Mouse (Mus musculus) T-cell, adult 2 months (primary cell): ENCODE measurements around the gene Tctn3.
"Not testable (repeated sequence)": the region's sequence is repeated elsewhere in the genome, so short reads cannot be mapped to it uniquely, and the experiment has no call there.

Experiments used
- DNase-seq: peaks from one replicate; pipeline ENCODE4 v3.0.0; 2022; ENCODE audit warnings: low spot score

Gene Tctn3

DNA sequence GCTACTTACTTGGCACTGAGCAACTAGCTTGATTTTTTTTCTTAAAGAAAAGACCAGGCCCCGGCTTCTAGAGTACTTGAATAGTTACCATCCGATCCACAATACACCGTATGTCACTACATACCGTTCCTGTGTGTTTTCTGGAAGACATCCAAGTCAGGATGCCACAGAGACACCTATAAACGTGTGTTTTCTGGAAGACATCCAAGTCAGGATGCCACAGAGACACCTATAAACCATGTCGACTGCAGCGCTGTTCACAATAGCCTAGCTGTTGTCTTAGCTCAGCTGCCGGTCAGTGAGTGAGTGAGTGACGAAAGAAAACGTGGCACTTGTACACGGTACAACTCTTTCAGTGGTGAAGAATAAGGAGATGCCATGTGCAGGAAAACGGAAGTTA is 13.9 kb upstream of the Tctn3 start:
- DNase-seq: no peak

DNA sequence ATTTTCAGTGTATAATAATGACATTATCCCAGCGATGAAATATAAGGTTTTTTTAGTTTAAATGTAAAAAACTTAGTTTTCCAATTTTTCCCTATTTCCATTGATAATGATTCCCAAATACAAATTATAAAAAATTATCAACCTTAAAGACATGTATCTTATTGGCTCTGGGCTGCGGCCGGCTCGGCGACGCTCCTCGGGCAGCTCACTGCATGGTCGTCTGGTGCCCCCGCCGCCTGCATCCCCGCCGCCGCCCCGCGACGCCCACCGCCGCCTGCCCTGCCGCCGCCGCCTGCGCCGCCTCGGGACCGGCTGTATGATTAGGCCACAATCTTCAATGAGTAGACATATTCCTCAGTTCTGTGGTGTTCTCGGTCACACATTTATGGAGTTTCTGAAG is 9.6 kb upstream of the Tctn3 start:
- DNase-seq: not testable (repeated sequence)

DNA sequence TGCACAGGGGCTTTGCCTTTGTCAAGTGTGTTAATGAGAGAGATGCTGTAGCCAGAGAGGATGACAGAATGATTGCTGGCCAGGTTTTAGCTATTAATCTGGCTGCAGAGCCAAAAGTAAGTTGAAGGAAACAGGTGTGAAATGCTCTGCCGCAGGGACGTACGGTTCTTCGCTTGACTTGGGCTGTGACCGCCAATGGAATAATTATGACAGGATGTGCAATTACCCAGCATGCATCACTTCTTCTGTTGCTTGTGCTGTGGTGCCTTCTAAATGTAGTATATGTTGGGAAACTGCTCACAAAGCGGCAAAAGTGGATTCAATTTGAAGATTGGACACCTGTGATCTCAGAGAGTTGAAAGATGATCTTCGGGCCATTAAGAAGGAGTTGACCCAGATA is 4.0 kb upstream of the Tctn3 start:
- DNase-seq: peak; percentile 28

DNA sequence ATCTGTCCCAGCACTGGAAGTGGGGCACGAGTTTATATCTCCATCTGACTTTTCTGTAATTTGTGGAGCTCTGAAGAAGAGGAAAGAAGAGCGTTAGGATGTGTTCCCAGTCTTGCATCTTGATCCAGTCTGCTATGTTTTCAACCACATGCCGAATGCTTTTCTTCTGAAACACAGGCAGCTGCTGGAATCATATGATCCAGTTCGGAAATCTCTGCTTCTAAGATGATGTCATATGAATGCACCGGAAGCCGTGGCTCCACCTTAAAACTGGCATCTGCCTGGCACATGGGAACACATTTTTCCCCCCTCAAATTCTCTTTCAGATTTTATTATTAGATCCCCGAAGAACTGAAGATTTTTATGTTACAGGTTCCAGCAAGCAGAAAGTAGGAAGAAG is 2.8 kb upstream of the Tctn3 start:
- no peak for DNase-seq

DNA sequence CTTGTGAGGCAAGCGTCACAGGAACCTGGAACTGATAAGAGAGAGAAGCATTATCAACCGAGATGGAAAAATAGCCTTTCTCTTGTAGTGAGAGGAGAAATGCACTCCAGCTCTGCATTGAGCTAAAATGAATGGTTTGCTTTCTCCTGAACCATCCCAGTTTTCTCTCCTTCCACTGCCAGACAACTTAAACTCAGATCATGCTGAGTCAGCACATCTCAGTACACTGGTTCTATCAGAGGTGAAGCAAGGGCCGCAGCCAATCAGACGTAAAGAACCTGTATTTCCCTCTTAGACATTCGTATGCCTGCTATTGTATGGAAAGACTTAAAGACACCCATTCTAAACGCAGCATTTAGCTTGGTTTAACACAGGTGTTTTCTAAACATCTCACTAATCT is 4.4 kb downstream of the Tctn3 start:
- no peak for DNase-seq

DNA sequence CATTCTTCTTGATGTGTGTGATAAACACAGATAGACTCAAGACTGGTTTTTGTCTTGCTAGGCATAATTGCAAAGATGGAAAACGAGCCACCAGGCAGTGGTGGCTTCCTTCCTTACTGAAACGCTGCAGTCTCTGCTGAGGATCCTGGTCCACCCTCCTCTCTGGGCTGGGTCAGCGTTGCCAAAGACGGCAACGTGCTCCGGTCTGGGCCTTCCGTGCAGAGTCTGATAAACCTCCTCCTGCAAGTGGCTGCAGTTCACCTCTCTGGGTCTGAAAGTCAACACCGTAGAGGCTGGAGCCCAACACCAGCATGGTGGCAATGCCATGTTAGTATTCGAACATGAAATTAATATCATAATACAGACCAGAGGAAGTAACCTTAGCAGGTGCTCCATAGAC is 6.8 kb downstream of the Tctn3 start:
- DNase-seq: no peak

DNA sequence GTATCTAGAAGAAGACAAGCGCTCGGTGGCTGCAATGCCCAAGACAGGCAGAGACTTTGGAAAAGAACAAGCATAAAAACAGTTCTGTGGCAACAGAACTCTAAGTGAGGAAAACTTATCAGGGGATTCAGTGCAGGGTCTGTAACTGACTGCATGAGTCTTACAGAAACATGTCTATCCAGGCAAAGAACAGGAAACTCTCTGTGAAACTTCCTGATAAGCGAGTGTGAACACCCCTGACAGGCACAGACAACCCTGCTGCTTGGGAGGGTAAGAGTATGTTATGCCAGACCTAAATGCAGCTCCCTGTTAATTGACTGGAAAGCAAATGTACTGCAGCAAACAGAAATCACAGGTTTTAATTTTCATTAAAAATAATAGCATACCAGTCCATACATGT is 10.2 kb downstream of the Tctn3 start:
- no peak for DNase-seq

DNA sequence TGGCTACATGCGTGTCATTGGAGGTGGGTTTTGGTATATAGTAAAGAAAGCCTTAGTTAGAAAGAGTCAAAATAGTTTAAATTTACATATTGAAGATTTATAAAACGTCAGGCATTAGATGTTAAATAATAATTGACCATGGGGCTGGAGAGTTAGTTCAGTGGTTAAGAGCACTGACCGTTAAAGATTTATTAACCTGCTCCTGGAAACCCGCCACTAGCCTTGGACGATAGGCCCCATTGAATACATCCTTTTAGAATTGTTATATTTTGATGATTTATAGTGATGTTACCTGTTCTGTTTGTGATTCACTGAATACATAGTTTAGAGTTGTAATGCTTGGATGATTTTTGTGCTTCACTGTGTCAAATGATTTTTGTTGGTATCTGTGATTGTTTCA is 11.2 kb downstream of the Tctn3 start:
- not testable (repeated sequence) for DNase-seq

DNA sequence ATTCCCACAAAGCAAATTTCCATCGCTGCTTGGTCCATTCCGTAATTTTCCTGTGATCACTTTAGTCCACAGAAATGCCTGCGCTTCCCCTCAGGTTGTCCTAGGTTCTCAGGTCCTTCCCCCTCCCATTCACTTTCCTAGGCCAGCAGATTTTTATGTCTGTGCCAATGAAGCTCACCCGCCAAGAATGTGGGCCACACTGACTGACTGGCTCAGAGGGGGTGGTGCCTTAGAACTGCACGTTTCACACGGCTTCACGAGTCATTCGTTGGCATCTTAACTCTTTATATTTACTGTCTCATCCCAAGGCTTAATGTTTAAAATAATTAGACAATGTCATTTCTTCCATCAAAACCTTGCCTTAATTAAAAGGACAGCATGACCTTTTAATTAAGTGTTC is 16.2 kb downstream of the Tctn3 start:
- no peak for DNase-seq

DNA sequence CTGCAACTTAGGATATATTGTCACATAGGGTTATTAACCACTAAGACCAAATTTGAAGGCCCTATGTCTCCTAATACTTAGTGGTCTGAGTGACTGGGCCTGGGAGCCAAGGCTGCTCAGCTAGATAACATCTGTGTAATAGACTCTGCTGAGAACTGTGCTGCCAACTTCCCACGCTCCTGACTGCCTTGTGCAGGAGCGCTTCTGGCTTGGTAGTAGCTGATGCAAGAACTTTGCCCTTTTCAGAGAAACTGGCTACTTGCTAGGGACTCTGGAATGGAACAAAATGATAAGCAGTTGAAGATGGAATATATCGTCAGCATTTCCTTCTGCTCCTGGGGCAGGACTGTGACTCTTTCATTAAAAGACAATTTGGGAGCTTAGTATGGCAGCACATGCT is 16.8 kb downstream of the Tctn3 start:
- no peak for DNase-seq

DNA sequence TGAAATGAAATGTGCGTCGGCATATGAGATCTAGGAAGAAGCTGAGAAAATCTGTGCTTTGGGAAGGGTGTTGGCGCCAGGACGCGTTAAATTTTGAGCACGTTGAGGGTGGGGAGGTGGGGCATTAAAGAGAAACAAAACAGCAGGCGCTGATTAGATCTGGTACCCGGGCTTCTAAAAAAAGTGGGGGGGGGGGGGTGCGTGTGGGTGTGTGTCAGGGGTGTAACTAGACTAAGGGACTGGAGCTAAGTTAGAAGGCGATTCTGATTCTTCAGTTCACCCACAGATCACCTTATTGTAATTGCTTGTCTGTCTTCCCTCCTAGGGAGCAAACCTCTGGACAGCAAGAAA is 22.5 kb downstream of the Tctn3 start:
- no peak for DNase-seq

DNA sequence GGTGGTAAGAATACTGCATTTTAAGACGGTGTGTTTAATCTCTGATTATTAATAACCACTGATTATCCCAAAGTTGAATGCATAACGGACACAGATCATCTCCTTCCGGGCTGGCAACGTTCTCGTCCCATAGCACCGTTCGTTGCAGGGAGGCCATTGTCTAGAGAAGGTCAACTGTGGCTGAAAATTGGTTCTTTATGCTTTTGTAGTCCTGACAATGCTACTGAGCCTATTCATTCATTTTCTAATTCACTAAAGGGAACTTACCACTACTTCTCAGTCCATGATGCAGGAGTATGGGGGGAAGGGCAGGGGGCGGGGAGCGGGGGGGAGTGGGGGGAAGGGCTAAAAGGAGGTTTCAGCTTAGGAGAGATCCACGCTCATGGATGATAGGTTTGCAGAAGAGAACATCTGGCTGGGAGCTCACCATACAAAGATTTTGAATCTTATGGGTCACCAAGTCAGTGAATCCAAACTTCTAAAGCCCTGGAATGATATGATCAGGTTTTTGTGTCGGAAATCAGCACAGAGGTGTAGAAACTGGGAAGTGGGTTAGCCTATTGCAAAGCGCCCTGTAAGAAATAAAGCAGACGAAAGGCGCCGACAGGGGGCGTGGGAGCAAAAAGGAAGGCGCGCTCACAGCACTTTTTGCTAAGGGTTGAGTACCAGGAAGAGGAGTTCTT is 23.0 kb downstream of the Tctn3 start:
- DNase-seq: peak; percentile 90

DNA sequence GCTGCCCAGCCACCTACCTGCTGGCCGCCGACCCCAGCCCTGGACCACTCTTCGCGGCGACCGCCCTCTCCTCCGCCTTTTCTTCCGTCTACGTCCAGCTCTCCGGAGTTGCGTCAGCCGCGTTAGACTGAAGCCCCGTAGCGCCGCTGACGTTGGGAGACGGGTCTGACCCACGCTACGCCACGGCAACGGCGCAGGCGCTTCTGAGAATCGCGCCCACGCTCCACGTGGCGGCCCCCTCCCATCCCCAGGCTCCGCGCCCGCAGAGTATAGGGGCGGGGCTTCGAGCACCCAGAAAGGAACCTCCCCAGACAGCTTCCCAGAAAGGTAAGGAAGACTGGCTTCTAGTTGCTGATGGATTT is 23.8 kb downstream of the Tctn3 start, which contains the start of gene Aldh18a1:
Gene Aldh18a1, minus strand, starts transcription at position 171 of the 362 bp plus-strand sequence.
- DNase-seq: peak; percentile 94

DNA sequence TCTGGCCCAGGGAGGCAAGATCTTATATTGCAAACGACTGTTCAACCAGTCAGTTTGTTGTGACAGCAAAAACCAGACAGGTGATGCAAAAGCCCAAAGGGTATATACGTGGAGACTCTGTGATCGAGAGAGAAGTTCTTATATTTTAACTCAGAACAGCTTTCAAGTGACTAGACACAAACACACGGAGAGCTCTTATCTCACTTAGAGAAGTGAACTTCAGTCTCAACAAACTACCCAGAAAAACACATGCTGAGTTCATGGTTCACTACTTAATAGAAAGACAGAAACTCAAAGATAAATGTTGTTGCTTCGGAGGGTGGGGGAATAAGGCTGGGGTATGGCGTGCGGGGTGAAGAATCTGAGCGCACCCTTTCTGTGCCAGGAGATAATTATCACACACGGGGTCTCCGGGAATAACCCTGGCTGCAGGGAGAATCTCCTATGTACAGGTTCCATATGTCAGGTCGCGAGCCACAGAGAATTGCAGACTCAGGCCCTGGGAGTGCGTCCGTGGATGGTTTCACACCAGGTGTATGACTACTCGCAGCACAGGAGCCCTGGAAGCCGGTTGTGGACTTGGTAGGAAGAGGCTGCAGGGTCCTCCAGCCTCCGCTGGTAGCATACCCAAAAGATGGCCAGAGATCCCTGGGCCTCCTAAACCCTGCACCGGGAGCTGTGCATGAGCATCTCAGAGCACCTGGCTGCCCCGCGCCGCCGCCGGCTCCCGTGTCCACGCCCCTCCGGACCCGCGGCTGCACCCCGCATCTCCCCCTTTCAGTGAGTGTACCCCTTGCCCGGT is 24.3 kb downstream of the Tctn3 start:
- no peak for DNase-seq

DNA sequence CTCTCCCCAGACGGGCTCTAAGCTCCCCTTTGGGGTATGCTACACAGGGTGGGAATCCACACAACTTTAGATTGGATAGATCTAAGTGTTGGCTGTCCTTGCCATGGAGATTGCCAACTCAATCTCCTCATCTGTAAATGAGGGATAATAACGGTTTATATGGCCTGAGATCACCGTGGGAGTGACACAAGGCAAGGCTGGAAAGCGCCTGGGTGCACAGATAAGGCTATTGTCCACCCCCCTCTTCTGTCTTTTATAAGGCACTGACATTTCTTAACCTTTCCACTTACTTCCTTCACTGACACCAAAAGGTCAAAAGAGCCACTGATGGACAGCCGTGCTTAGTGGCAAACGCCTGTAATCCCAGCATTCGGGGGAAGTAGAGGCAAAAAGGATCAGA is 25.1 kb downstream of the Tctn3 start:
- no peak for DNase-seq

DNA sequence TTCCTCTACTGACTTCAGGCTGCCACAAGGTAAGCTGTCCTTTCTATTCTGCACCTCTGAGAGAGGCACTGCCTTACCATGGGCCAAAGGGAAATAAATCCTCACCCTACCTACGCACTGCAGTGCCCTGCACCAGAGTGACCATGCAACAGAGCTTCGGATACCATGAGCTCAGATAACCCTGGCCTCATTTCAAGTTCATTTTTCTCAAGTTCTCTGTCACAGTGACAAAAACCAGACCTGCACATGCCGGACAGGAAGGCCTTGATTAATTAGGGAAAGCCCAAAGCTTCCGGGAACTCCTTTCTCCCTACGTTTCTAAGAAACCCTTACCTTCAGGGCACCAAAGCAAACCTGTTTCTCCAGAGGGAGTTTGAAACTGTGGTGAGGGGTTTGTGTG is 30.4 kb downstream of the Tctn3 start:
- no peak for DNase-seq

DNA sequence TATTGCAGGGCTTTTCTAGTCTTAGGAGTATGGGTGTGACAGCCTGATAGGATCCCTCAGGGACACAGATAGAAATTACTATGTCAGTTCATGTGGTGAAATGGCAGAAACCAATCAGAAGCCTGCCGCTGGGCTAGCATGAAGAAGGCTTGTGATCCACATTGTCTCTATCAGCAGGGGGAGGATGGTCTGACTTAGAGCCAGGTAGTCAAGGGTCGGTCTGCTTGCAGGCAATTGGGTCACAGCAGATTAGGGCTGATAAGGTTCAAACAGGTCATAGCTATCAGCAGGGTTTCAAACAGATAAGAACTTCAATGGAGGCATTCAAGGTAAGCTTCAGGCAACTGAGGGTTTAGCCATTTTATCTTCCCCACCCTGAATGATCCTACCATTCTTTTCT is 31.1 kb downstream of the Tctn3 start:
- no peak for DNase-seq

DNA sequence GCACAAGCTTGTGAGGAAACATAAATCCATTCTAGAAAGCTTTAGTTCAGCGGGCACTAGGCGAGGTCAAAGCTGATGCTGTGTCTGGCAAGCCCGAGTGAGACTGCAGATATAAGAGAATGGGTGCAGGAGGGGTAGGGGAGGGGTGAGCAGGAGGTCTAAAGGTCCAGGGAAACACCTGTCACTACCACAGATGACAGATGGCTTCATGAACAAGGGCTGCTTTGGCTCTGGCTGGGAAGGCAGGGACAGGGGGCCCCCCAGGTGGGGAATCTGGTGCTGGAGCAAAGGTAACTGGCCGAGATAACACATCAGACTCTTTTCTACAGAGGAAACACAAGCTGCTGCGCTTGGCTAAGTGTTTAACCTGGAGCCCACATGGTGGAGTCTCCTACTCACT is 36.6 kb downstream of the Tctn3 start:
- no peak for DNase-seq

DNA sequence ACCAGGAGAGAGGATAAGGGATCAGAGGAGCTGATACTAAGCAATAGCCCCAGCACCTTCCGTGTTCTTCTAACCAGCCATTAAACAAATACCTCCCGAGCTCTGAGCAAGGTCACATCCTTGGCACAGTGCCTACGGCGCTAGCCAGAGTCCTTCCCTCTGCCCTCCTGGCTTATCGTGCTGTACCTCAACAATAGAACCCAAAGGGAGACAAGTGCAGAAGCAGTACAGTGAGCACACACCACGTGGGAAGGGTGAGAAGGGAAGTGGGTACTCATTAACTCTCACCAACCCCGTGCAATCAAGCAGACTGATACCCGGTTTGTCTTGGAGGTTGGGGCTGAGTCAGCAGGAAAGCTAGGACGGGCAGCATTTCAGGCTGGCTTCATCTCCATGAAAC is 41.3 kb downstream of the Tctn3 start:
- DNase-seq: no peak

DNA sequence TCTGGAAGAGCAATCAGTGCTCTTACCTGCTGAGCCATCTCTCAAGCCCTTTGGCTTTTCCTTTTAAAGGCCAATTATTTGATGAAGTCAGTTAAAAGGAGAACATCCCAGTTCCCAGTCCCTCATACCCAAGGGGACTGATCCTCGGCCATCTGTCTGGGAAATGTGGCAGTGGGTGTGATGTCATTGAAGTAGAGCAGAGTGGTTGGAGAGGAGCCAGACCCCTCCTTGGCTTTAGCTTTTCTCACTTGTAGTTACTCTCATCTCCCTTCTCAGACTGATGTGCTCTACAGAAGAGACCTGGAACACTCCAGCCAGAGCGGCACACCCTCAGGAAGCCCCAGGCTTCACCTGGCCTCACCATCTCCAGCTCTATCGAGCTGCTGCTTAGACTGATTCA is 44.4 kb downstream of the Tctn3 start:
- no peak for DNase-seq

DNA sequence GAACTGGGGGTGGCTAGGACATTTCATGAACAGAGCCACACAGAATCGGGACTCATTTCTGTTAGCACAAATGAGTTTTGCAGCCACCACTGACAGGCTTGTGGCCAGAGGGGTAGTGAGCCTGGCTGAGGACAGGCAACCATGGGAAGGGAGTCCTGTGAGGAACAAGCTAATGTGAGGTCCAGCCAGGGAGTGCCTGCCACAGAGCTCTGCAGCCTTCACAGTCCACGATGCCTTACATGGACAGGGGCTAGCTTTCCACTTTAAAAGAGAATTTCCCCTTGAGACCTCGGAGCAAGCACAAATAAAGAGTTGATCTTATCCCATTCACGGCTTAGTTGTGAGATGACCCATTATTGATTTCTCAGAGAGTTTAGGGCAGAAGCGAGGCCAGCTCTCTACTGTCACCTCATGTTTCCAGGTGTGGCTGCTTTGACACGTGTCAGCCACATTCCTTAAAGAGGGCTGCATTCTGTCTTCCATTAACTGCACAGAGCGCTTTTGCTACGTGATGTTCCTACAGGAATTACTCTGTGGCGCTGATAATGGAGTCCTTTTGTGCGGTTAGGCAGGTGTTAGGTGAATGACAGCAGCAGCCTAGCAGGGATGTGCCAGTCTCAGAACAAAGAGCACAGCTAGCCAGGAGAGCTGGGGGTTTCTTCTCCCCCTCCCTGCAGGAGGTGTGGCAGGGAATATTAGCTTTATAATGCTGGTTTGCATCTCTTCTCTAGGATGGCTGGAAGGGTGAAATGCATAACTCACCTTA is 48.0 kb downstream of the Tctn3 start:
- DNase-seq: no peak

DNA sequence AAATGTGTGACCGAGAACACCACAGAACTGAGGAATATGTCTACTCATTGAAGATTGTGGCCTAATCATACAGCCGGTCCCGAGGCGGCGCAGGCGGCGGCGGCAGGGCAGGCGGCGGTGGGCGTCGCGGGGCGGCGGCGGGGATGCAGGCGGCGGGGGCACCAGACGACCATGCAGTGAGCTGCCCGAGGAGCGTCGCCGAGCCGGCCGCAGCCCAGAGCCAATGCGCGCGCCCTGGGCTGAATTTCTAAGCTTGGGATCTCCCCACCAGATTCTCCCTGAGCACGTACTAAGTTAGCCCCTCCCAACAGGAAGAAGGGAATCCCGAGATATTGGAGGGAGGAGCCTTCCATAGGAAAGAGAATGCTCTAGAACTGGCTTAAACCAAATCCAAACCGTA is 50.5 kb downstream of the Tctn3 start:
- not testable (repeated sequence) for DNase-seq

DNA sequence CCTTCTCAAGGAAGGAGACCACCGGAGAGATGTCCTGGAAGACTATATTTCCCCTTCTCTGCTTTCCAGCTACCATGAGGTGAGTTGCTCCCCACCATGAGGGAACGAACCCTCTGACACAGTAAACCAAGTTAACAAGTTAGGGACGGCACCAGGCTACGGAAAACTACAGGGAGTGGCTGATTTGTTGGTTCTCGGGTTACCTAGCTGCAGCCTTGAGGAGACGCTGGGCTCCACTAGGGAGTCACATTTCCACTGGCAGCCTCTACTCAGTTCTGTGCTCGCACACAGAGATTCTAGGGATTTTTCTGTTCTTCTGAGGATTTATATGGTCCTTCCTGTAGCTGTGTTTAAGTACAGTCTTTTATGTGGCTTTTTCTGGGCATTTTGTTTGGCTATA is 56.0 kb downstream of the Tctn3 start:
- DNase-seq: no peak
